In genomic region chr4:150625425-150625824, GRCm38 (mm10) we compare ENCODE assay signal across 8 mouse cellular contexts. TPM values are rescaled to one million over a fixed set of nuclear protein-coding genes. Genes with fewer than 3 reads are reported as not detected.
DNase-seq lines count a peak whose midpoint lies in the region; ATAC-seq and TF ChIP-seq lines count a peak whose summit lies in the region.

No protein-coding gene starts in this region.

- H3K9ac ChIP-seq in liver, embryonic 13.5 days = no peak overlapping the region
- H3K9ac ChIP-seq in neural tube, embryonic 11.5 days (ENCODE audit: low read length) = no peak overlapping the region

- peak; percentile 87 for TF ChIP-seq CTCF in kidney, adult 2 months (conservative IDR thresholded peaks at IDR 0.05; ENCODE audit: insufficient read depth, insufficient read length, low read depth, low read length)

- no peaks in the 10 kb centered on the region; the same call in 1 of the 2 replicates for H3K36me3 ChIP-seq in kidney, adult 2 months (ENCODE audit: control insufficient read depth, insufficient read depth, low read length)
- peaks cover 5% of the 10 kb centered on the region for H3K36me3 ChIP-seq in liver, embryonic 13.5 days
- H3K36me3 ChIP-seq in neural tube, embryonic 11.5 days (ENCODE audit: control insufficient read depth, insufficient read depth, low read length) = 0 out of 2 replicates have a peak, but pooled peaks cover 1% of the 10 kb centered on the region

- no peak for TF ChIP-seq POLR2A in kidney, adult 2 months (IDR thresholded peaks at IDR 0.05; ENCODE audit: low read depth, low read length)

- ATAC-seq in liver, embryonic 13.5 days (ENCODE audit: low read depth) = peak; percentile 62
- ATAC-seq in neural tube, embryonic 11.5 days (ENCODE audit: insufficient read depth, low FRiP score, low TSS enrichment) = peak; percentile 65; the same call in 1 of the 2 replicates

- H3K4me3 ChIP-seq in kidney, adult 2 months (ENCODE audit: insufficient read depth, low read depth, low read length) = no peak overlapping the region
- no peak overlapping the region for H3K4me3 ChIP-seq in liver, embryonic 13.5 days (replicated peaks)
- no peak overlapping the region for H3K4me3 ChIP-seq in neural tube, embryonic 11.5 days (ENCODE audit: low read depth, low read length)

- H3K4me2 ChIP-seq in liver, embryonic 13.5 days = no peak overlapping the region
- H3K4me2 ChIP-seq in neural tube, embryonic 11.5 days (ENCODE audit: low read depth) = no peak overlapping the region

- WGBS in kidney, adult 2 months = 13% methylated on average over 1 of the region's 1 CpGs
- WGBS in liver, embryonic 13.5 days (ENCODE audit: insufficient replicate concordance) = 20% methylated on average over 1 of the region's 1 CpGs
- 46% methylated on average over 1 of the region's 1 CpGs for WGBS in neural tube, embryonic 11.5 days

- H3K9me3 ChIP-seq in liver, embryonic 13.5 days (replicated peaks) = no peaks in the 10 kb centered on the region
- H3K9me3 ChIP-seq in neural tube, embryonic 11.5 days (ENCODE audit: control insufficient read depth, low read length) = no peaks in the 10 kb centered on the region

- DNase-seq in A20 (ENCODE audit: low read depth, low spot score) (peak; percentile 58), NIH3T3 (ENCODE audit: low read depth) (peak; percentile 66)
- peak; percentile 81 to 90 for DNase-seq in cerebellum, postnatal 25 days
- DNase-seq in gastrocnemius, postnatal 25 days = peak; percentile 51
- peak; percentile 82 for DNase-seq in kidney, adult 2 months
- DNase-seq in liver, embryonic 13.5 days = peak; percentile 56
- DNase-seq in neural tube, embryonic 11.5 days (ENCODE audit: low spot score) = peak; percentile 72
- DNase-seq in testis, postnatal 10 days (ENCODE audit: low spot score) = peak; percentile 84

- H3K27me3 ChIP-seq in kidney, adult 2 months (replicated peaks; ENCODE audit: control insufficient read depth, insufficient read depth, low read length) = no peaks in the 10 kb centered on the region
- no peaks in the 10 kb centered on the region for H3K27me3 ChIP-seq in liver, embryonic 13.5 days
- H3K27me3 ChIP-seq in neural tube, embryonic 11.5 days (ENCODE audit: control insufficient read depth, insufficient read depth, low read length) = no peaks in the 10 kb centered on the region

- no peak overlapping the region for H3K27ac ChIP-seq in kidney, adult 2 months (ENCODE audit: insufficient read depth, low read depth, low read length)
- no peak overlapping the region for H3K27ac ChIP-seq in liver, embryonic 13.5 days
- no peak overlapping the region for H3K27ac ChIP-seq in neural tube, embryonic 11.5 days (ENCODE audit: low read depth, low read length)

- H3K4me1 ChIP-seq in kidney, adult 2 months (ENCODE audit: control insufficient read depth, insufficient read depth, low read length) = no peaks in the 10 kb centered on the region; the same call in 1 of the 2 replicates
- peaks cover 21% of the 10 kb centered on the region for H3K4me1 ChIP-seq in liver, embryonic 13.5 days (replicated peaks)
- H3K4me1 ChIP-seq in neural tube, embryonic 11.5 days (ENCODE audit: control insufficient read depth, insufficient read depth, low read length) = no peaks in the 10 kb centered on the region

RNA-seq across cellular contexts. Expression of gene Slc45a1, which starts 26.5 kb away (rescaled TPM):
- total RNA-seq in gastrocnemius, postnatal 25 days (2021) = not detected
- polyA plus RNA-seq in kidney, adult 2 months (2012; rRNA removed) = 0.08 and 0.17 TPM in 2 replicates
- not detected in 2 replicates for polyA plus RNA-seq in liver, embryonic 13.5 days (2015; fragmentation: Nextera tagmentation; extraction: Ambion mirVana)
- polyA plus RNA-seq in neural tube, embryonic 11.5 days (2014; fragmentation: Nextera tagmentation; extraction: Ambion mirVana) = 8.8 and 8.9 TPM in 2 replicates
